Mouse (Mus musculus) lung, postnatal 0 days (tissue): Measurements from ENCODE around the gene Cmip.

Experiments
- CTCF ChIP-seq: IDR thresholded peaks from 2 replicates; pipeline ENCODE4 v1.5.1; 2016; ENCODE audit warnings: antibody characterized with exemption, mild to moderate bottlenecking
- EP300 ChIP-seq: IDR thresholded peaks from 2 replicates; pipeline ENCODE4 v1.6.1; 2016; ENCODE audit warnings: antibody characterized with exemption, mild to moderate bottlenecking, control low read depth

- no peak for TF ChIP-seq CTCF
- no peak for TF ChIP-seq EP300
These were observed 60.6 kb downstream of the Cmip start for GRCm38 (mm10) chr8:117317478-117317877.
